10 mouse cellular contexts compared by ENCODE assay signal in genomic region chr10:128037921-128038320, GRCm38 (mm10). TPM values are rescaled to one million over a fixed set of nuclear protein-coding genes. Genes with fewer than 3 reads are reported as not detected.
DNase-seq lines count a peak whose midpoint lies in the region; ATAC-seq and TF ChIP-seq lines count a peak whose summit lies in the region.
"Had no signal": no experiment of that assay in that cellular context is flagged by ENCODE, and none has a peak within 500 bp of the region (broad histone marks: within the 10 kb centered on the region; RNA-seq: fewer than 3 reads in every experiment).

No protein-coding gene starts in this region.

- peak overlapping the region; percentile 99 for H3K27ac ChIP-seq in gastrocnemius, adult 2 months
- no peak overlapping the region for H3K27ac ChIP-seq in neural tube, embryonic 12.5 days
- H3K27ac ChIP-seq in liver, embryonic 12.5 days = peak overlapping the region; percentile 77

- H3K4me2 ChIP-seq in neural tube, embryonic 12.5 days (replicated peaks) = peak overlapping the region; percentile 36; the same call in 1 of the 2 replicates
- H3K4me2 ChIP-seq in liver, embryonic 12.5 days = peak overlapping the region; percentile 85

- no peak for TF ChIP-seq CTCF in gastrocnemius, adult 2 months (IDR thresholded peaks at IDR 0.05)

- ATAC-seq in neural tube, embryonic 12.5 days (ENCODE audit: low FRiP score, low read depth) = no peak
- no peak for ATAC-seq in liver, embryonic 12.5 days
- no peak for ATAC-seq in monocyte, adult 5-6 weeks (replicated peaks; ENCODE audit: insufficient number of reproducible peaks, low FRiP score, low TSS enrichment, poor library complexity, severe bottlenecking)

- no peaks in the 10 kb centered on the region for H3K27me3 ChIP-seq in neural tube, embryonic 12.5 days (replicated peaks)
- no peaks in the 10 kb centered on the region for H3K27me3 ChIP-seq in liver, embryonic 12.5 days (replicated peaks)

- DNase-seq in gastrocnemius, adult 2 months = no peak
- DNase-seq in gastrocnemius, postnatal 14 days = no peak
- DNase-seq in neural tube, embryonic 10.5 days (ENCODE audit: extremely low spot score, low spot score) = no peak
- DNase-seq in right cerebral cortex, postnatal 25 days = no peak
- no peak for DNase-seq in adrenal gland, postnatal 14 days
- DNase-seq: spleen, adult 18-20 months had no signal

- H3K4me1 ChIP-seq in neural tube, embryonic 12.5 days = peaks cover 36% of the 10 kb centered on the region
- H3K4me1 ChIP-seq in liver, embryonic 12.5 days = peaks cover 67% of the 10 kb centered on the region

- H3K4me3 ChIP-seq in gastrocnemius, adult 2 months = peak overlapping the region; percentile 85
- H3K4me3 ChIP-seq in neural tube, embryonic 12.5 days = no peak overlapping the region
- H3K4me3 ChIP-seq in liver, embryonic 12.5 days = peak overlapping the region; percentile 27

- H3K9me3 ChIP-seq in neural tube, embryonic 12.5 days = no peaks in the 10 kb centered on the region
- H3K9me3 ChIP-seq in liver, embryonic 12.5 days (replicated peaks) = no peaks in the 10 kb centered on the region

- no peak overlapping the region for H3K9ac ChIP-seq in neural tube, embryonic 12.5 days
- peak overlapping the region; percentile 64 for H3K9ac ChIP-seq in liver, embryonic 12.5 days

- peaks cover 42% of the 10 kb centered on the region for H3K36me3 ChIP-seq in neural tube, embryonic 12.5 days
- peaks cover 58% of the 10 kb centered on the region for H3K36me3 ChIP-seq in liver, embryonic 12.5 days

- intact Hi-C loops in gastrocnemius, adult 2 months (cut with DNase I) = loop anchor here (5.0 to 10.0 kb wide), 2 partner anchors 44 to 887 kb away; partner anchors contain the start of genes Atp5b, Bloc1s1 and Rdh5
- intact Hi-C loops in gastrocnemius, postnatal 14 days (cut with DNase I; ENCODE audit: low total_unique reads) = no loop called here

- 81% methylated on average over 3 of the region's 3 CpGs for WGBS in neural tube, embryonic 12.5 days
- 67% methylated on average over 3 of the region's 3 CpGs for whole genome bisulfite sequencing in liver, embryonic 12.5 days (ENCODE audit: insufficient replicate concordance)

RNA-seq across cellular contexts. Expression of gene Naca, which starts 2.5 kb away (rescaled TPM):
- 100 to 1,000 TPM; 385 to 418 TPM for total RNA-seq in gastrocnemius, adult 2 months (2021)
- total RNA-seq in gastrocnemius, postnatal 14 days (2021) = 100 to 1,000 TPM; 402 to 437 TPM
- 668 and 670 TPM in 2 replicates for polyA plus RNA-seq in neural tube, embryonic 12.5 days (2016; fragmentation: Nextera tagmentation; extraction: Ambion mirVana)
- polyA plus RNA-seq in liver, embryonic 12.5 days (2016; fragmentation: Nextera tagmentation; extraction: Ambion mirVana) = 666 and 682 TPM in 2 replicates
- 617 and 658 TPM in 2 replicates for total RNA-seq in adrenal gland, postnatal 14 days (2021)
- 950 to 1,122 TPM (median 1,063 TPM) in 3 replicates for total RNA-seq in monocyte, adult 5-6 weeks (2017)

RNA-seq across cellular contexts. Expression of gene Ptges3, which starts 20.8 kb away (rescaled TPM):
- total RNA-seq in gastrocnemius, adult 2 months (2021) = 10 to 100 TPM; 75.4 to 81.3 TPM
- total RNA-seq in gastrocnemius, postnatal 14 days (2021) = 10 to 100 TPM; 54.4 to 60.8 TPM
- polyA plus RNA-seq in neural tube, embryonic 12.5 days (2016; fragmentation: Nextera tagmentation; extraction: Ambion mirVana) = 461 and 507 TPM in 2 replicates
- 406 and 407 TPM in 2 replicates for polyA plus RNA-seq in liver, embryonic 12.5 days (2016; fragmentation: Nextera tagmentation; extraction: Ambion mirVana)
- 157 and 172 TPM in 2 replicates for total RNA-seq in adrenal gland, postnatal 14 days (2021)
- 122 to 160 TPM (median 144 TPM) in 3 replicates for total RNA-seq in monocyte, adult 5-6 weeks (2017)

RNA-seq across cellular contexts. Expression of gene Prim1, which starts 23.0 kb away (rescaled TPM):
- total RNA-seq in gastrocnemius, adult 2 months (2021) = under 1 TPM; 0.61 to 0.95 TPM
- 1 to 10 TPM; 2.1 to 2.7 TPM for total RNA-seq in gastrocnemius, postnatal 14 days (2021)
- 53.4 and 57.8 TPM in 2 replicates for polyA plus RNA-seq in neural tube, embryonic 12.5 days (2016; fragmentation: Nextera tagmentation; extraction: Ambion mirVana)
- 88.9 and 93.3 TPM in 2 replicates for polyA plus RNA-seq in liver, embryonic 12.5 days (2016; fragmentation: Nextera tagmentation; extraction: Ambion mirVana)
- 11.0 and 13.6 TPM in 2 replicates for total RNA-seq in adrenal gland, postnatal 14 days (2021)
- 8.2 to 17.1 TPM (median 11.8 TPM) in 3 replicates for total RNA-seq in monocyte, adult 5-6 weeks (2017)

RNA-seq across cellular contexts. Expression of gene Hsd17b6, which starts 30.5 kb away (rescaled TPM):
- not detected for total RNA-seq in gastrocnemius, adult 2 months (2021)
- total RNA-seq in gastrocnemius, postnatal 14 days (2021) = not detected
- polyA plus RNA-seq in neural tube, embryonic 12.5 days (2016; fragmentation: Nextera tagmentation; extraction: Ambion mirVana) = not detected in 2 replicates
- 0.17 TPM in 1 of 2 replicates, not detected in the other for polyA plus RNA-seq in liver, embryonic 12.5 days (2016; fragmentation: Nextera tagmentation; extraction: Ambion mirVana)
- 0.56 and 7.7 TPM in 2 replicates for total RNA-seq in adrenal gland, postnatal 14 days (2021)
- not detected in 3 replicates for total RNA-seq in monocyte, adult 5-6 weeks (2017)
- polyA plus RNA-seq: embryonic facial prominence, embryonic 11.5 days had no signal

RNA-seq across cellular contexts. Expression of gene Atp5b, which starts 45.2 kb away (rescaled TPM):
- total RNA-seq in gastrocnemius, adult 2 months (2021) = 1,000 to 10,000 TPM; 3,225 to 4,497 TPM
- total RNA-seq in gastrocnemius, postnatal 14 days (2021) = 1,000 to 10,000 TPM; 3,648 to 4,448 TPM
- polyA plus RNA-seq in neural tube, embryonic 12.5 days (2016; fragmentation: Nextera tagmentation; extraction: Ambion mirVana) = 2,084 and 2,133 TPM in 2 replicates
- polyA plus RNA-seq in liver, embryonic 12.5 days (2016; fragmentation: Nextera tagmentation; extraction: Ambion mirVana) = 2,130 and 2,180 TPM in 2 replicates
- total RNA-seq in adrenal gland, postnatal 14 days (2021) = 4,143 and 4,276 TPM in 2 replicates
- 601 to 762 TPM (median 711 TPM) in 3 replicates for total RNA-seq in monocyte, adult 5-6 weeks (2017)
